Mouse (Mus musculus): ENCODE measurements around the gene Rpl9-ps6. TPM values are rescaled to one million over a fixed set of nuclear protein-coding genes. Genes with fewer than 3 reads are reported as not detected.
"Not testable (repeated sequence)": the region's sequence is repeated elsewhere in the genome, so short reads cannot be mapped to it uniquely, and the experiment has no call there.

The Rpl9-ps6 gene
- polyA plus RNA-seq, 1 experiment from 2014 or later: 110 TPM

GRCm38 (mm10) chr19:32480791-32481442 is 14.5 kb upstream of the Rpl9-ps6 start:
- Histone ChIP-seq H3K4me3 (replicated peaks) (no peak overlapping the region), H3K9me3 (replicated peaks) (no peaks in the 10 kb centered on the region), H3K9ac (no peak overlapping the region), H3K27me3 (no peaks in the 10 kb centered on the region), H3K27ac (replicated peaks) (no peak overlapping the region), H3K4me2 (replicated peaks) (no peak overlapping the region), H3K36me3 (no peaks in the 10 kb centered on the region), H3K4me1 (peaks cover 6% of the 10 kb centered on the region)
- 78% methylated on average over 8 of the region's 8 CpGs for WGBS
- no peak for ATAC-seq (ENCODE audit: insufficient number of reproducible peaks, low FRiP score, low TSS enrichment, low read depth)

GRCm38 (mm10) chr19:32480255-32480654 is 13.9 kb upstream of the Rpl9-ps6 start:
- H3K36me3 ChIP-seq: no peaks in the 10 kb centered on the region
- no peak for ATAC-seq (ENCODE audit: insufficient number of reproducible peaks, low FRiP score, low TSS enrichment, low read depth)
- H3K4me2 ChIP-seq (replicated peaks): no peak overlapping the region
- no peaks in the 10 kb centered on the region for H3K9me3 ChIP-seq (replicated peaks)
- H3K27ac ChIP-seq (replicated peaks): no peak overlapping the region
- H3K9ac ChIP-seq: no peak overlapping the region
- peaks cover 6% of the 10 kb centered on the region for H3K4me1 ChIP-seq
- H3K4me3 ChIP-seq (replicated peaks): no peak overlapping the region
- H3K27me3 ChIP-seq: no peaks in the 10 kb centered on the region
- 86% methylated on average over 5 of the region's 5 CpGs for WGBS

DNA sequence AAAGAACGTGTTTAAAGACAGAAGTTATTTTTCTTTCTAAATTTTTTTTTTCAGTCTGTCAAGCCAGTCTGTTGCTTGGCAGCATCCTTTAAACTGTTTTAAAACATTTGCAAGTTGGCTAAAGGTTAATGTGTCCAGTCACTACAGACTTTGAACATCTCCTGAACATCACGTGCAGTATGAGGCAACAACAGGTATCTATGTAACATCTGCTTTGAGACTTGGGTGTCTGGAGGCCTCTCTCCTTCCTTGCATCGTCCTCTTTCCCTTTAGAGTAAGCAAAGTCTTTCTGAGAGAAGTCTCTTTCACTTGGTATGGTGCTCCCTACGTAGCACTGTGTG is 10.3 kb upstream of the Rpl9-ps6 start:
- 74% methylated on average over 4 of the region's 4 CpGs for WGBS
- no peak overlapping the region for H3K9ac ChIP-seq
- H3K9me3 ChIP-seq (replicated peaks): no peaks in the 10 kb centered on the region
- no peak overlapping the region for H3K4me3 ChIP-seq (replicated peaks)
- no peak overlapping the region for H3K27ac ChIP-seq (replicated peaks)
- H3K4me2 ChIP-seq (replicated peaks): no peak overlapping the region
- H3K36me3 ChIP-seq: no peaks in the 10 kb centered on the region
- H3K4me1 ChIP-seq: no peaks in the 10 kb centered on the region
- no peak for ATAC-seq (ENCODE audit: insufficient number of reproducible peaks, low FRiP score, low TSS enrichment, low read depth)
- no peaks in the 10 kb centered on the region for H3K27me3 ChIP-seq

- Histone ChIP-seq H3K36me3 (no peaks in the 10 kb centered on the region), H3K9me3 (replicated peaks) (no peaks in the 10 kb centered on the region), H3K4me3 (replicated peaks) (no peak overlapping the region), H3K27ac (replicated peaks) (no peak overlapping the region), H3K4me2 (replicated peaks) (no peak overlapping the region), H3K9ac (no peak overlapping the region), H3K27me3 (no peaks in the 10 kb centered on the region), H3K4me1 (no peaks in the 10 kb centered on the region)
- 76% methylated on average over 12 of the region's 12 CpGs for WGBS
- ATAC-seq (ENCODE audit: insufficient number of reproducible peaks, low FRiP score, low TSS enrichment, low read depth): no peak
Observed at GRCm38 (mm10) chr19:32476016-32476711, 9.8 kb upstream of the Rpl9-ps6 start.

- Histone ChIP-seq H3K4me1 (no peaks in the 10 kb centered on the region), H3K4me2 (replicated peaks) (no peak overlapping the region), H3K27ac (replicated peaks) (no peak overlapping the region), H3K4me3 (replicated peaks) (no peak overlapping the region), H3K9me3 (replicated peaks) (no peaks in the 10 kb centered on the region), H3K9ac (no peak overlapping the region), H3K27me3 (no peaks in the 10 kb centered on the region), H3K36me3 (no peaks in the 10 kb centered on the region)
- WGBS: 82% methylated on average over 13 of the region's 13 CpGs
- ATAC-seq (ENCODE audit: insufficient number of reproducible peaks, low FRiP score, low TSS enrichment, low read depth): no peak
Observed at GRCm38 (mm10) chr19:32470570-32471263, 4.3 kb upstream of the Rpl9-ps6 start.

DNA sequence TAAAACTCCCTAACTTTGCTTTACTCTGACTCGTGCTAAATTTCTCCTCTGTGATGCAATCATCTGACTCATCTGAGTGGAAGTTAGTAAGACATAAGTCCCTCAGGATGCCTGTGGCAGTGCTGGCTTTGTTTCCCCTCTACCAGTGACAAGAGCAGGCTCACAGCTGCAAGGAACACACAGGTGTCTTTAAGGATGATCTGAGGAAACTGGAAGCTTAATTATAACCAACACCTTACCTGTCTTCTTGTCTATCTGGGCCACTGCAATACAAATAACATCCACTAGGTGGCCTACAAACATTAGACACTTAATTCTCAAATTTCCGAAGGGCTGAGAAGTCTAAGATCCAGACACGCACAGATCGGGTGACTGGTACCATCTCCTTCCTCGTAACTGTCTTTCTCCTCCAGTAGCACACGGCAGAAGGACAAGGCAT is 3.7 kb upstream of the Rpl9-ps6 start:
- H3K36me3 ChIP-seq: no peaks in the 10 kb centered on the region
- no peaks in the 10 kb centered on the region for H3K9me3 ChIP-seq (replicated peaks)
- no peak for ATAC-seq (ENCODE audit: insufficient number of reproducible peaks, low FRiP score, low TSS enrichment, low read depth)
- no peaks in the 10 kb centered on the region for H3K4me1 ChIP-seq
- no peak overlapping the region for H3K27ac ChIP-seq (replicated peaks)
- H3K9ac ChIP-seq: no peak overlapping the region
- no peaks in the 10 kb centered on the region for H3K27me3 ChIP-seq
- no peak overlapping the region for H3K4me2 ChIP-seq (replicated peaks)
- WGBS: 9% methylated on average over 6 of the region's 6 CpGs
- no peak overlapping the region for H3K4me3 ChIP-seq (replicated peaks)

- Histone ChIP-seq H3K9me3 (replicated peaks) (no peaks in the 10 kb centered on the region), H3K4me3 (replicated peaks) (no peak overlapping the region), H3K4me2 (replicated peaks) (no peak overlapping the region), H3K9ac (no peak overlapping the region), H3K4me1 (no peaks in the 10 kb centered on the region), H3K27me3 (no peaks in the 10 kb centered on the region), H3K36me3 (no peaks in the 10 kb centered on the region), H3K27ac (replicated peaks) (no peak overlapping the region)
- WGBS: 93% methylated on average over 5 of the region's 5 CpGs
- ATAC-seq (ENCODE audit: insufficient number of reproducible peaks, low FRiP score, low TSS enrichment, low read depth): no peak
Observed at GRCm38 (mm10) chr19:32467325-32467724, 947 bp upstream of the Rpl9-ps6 start.

- Histone ChIP-seq H3K4me3 (replicated peaks) (no peak overlapping the region), H3K27me3 (no peaks in the 10 kb centered on the region), H3K4me2 (replicated peaks) (no peak overlapping the region), H3K9me3 (replicated peaks) (no peaks in the 10 kb centered on the region), H3K36me3 (no peaks in the 10 kb centered on the region), H3K27ac (replicated peaks) (no peak overlapping the region), H3K4me1 (no peaks in the 10 kb centered on the region), H3K9ac (no peak overlapping the region)
- no peak for ATAC-seq (ENCODE audit: insufficient number of reproducible peaks, low FRiP score, low TSS enrichment, low read depth)
- WGBS: 83% methylated on average over 4 of the region's 4 CpGs
Observed at GRCm38 (mm10) chr19:32465228-32465627, 1.1 kb downstream of the Rpl9-ps6 start.

GRCm38 (mm10) chr19:32463037-32463436 is 3.3 kb downstream of the Rpl9-ps6 start:
- Histone ChIP-seq H3K9me3 (replicated peaks) (no peaks in the 10 kb centered on the region), H3K4me1 (no peaks in the 10 kb centered on the region), H3K36me3 (no peaks in the 10 kb centered on the region), H3K4me2 (replicated peaks) (no peak overlapping the region), H3K27ac (replicated peaks) (no peak overlapping the region), H3K27me3 (no peaks in the 10 kb centered on the region), H3K9ac (no peak overlapping the region), H3K4me3 (replicated peaks) (no peak overlapping the region)
- 90% methylated on average over 6 of the region's 6 CpGs for WGBS
- no peak for ATAC-seq (ENCODE audit: insufficient number of reproducible peaks, low FRiP score, low TSS enrichment, low read depth)

GRCm38 (mm10) chr19:32457631-32458030 is 8.7 kb downstream of the Rpl9-ps6 start:
- WGBS: 90% methylated on average over 8 of the region's 8 CpGs
- H3K27ac ChIP-seq (replicated peaks); H3K36me3 ChIP-seq; H3K27me3 ChIP-seq; H3K9me3 ChIP-seq (replicated peaks); H3K4me3 ChIP-seq (replicated peaks); H3K9ac ChIP-seq; ATAC-seq (ENCODE audit: insufficient number of reproducible peaks, low FRiP score, low TSS enrichment, low read depth); H3K4me1 ChIP-seq; H3K4me2 ChIP-seq (replicated peaks): not testable (repeated sequence)

- Histone ChIP-seq H3K4me2 (replicated peaks) (no peak overlapping the region), H3K9ac (no peak overlapping the region), H3K36me3 (no peaks in the 10 kb centered on the region), H3K4me1 (no peaks in the 10 kb centered on the region), H3K9me3 (replicated peaks) (no peaks in the 10 kb centered on the region), H3K4me3 (replicated peaks) (no peak overlapping the region), H3K27me3 (no peaks in the 10 kb centered on the region), H3K27ac (replicated peaks) (no peak overlapping the region)
- WGBS: 89% methylated on average over 2 of the region's 2 CpGs
- ATAC-seq (ENCODE audit: insufficient number of reproducible peaks, low FRiP score, low TSS enrichment, low read depth): no peak
Observed at GRCm38 (mm10) chr19:32456744-32457143, 9.6 kb downstream of the Rpl9-ps6 start.

Data from embryonic facial prominence, embryonic 15.5 days (tissue).